Mouse (Mus musculus) heart, embryonic 12.5 days (tissue): ENCODE measurements around the gene Ceacam19. TPM values are rescaled to one million over a fixed set of nuclear protein-coding genes. Genes with fewer than 3 reads are reported as not detected.

Experiments
- ATAC-seq: fragments of 200-750 bp; cut with Nextera tagmentation; 2 replicates; pipeline ENCODE4 v1.8.0; 2017; ENCODE audit warnings: moderate TSS enrichment, moderate library complexity; ENCODE audit not compliant: insufficient number of reproducible peaks, low FRiP score
- H3K27ac ChIP-seq: fragments of 300-500 bp; sonication (generic); 2 replicates; pipeline ENCODE4 v1.5.1; 2016; ENCODE audit warnings: mild to moderate bottlenecking, moderate library complexity; ENCODE audit not compliant: poor library complexity, severe bottlenecking
- H3K27me3 ChIP-seq: fragments of 300-500 bp; sonication (generic); replicated peaks from 2 replicates; pipeline ENCODE4 v1.6.1; 2016; ENCODE audit warnings: mild to moderate bottlenecking, moderate library complexity
- H3K36me3 ChIP-seq: fragments of 300-500 bp; sonication (generic); 2 replicates; pipeline ENCODE4 v1.6.1; 2016; ENCODE audit warnings: mild to moderate bottlenecking, moderate library complexity
- H3K4me1 ChIP-seq: fragments of 300-500 bp; sonication (generic); replicated peaks from 2 replicates; pipeline ENCODE4 v1.6.1; 2016; ENCODE audit warnings: mild to moderate bottlenecking
- H3K4me2 ChIP-seq: fragments of 300-500 bp; sonication (generic); 2 replicates; pipeline ENCODE4 v1.6.1; 2016; ENCODE audit warnings: mild to moderate bottlenecking, moderate library complexity
- H3K4me3 ChIP-seq: fragments of 300-500 bp; sonication (generic); 2 replicates; pipeline ENCODE4 v1.5.1; 2016; ENCODE audit warnings: mild to moderate bottlenecking
- H3K9ac ChIP-seq: fragments of 300-500 bp; sonication (generic); 2 replicates; pipeline ENCODE4 v1.6.1; 2016; ENCODE audit warnings: mild to moderate bottlenecking, moderate library complexity
- H3K9me3 ChIP-seq: fragments of 300-500 bp; sonication (generic); replicated peaks from 2 replicates; pipeline ENCODE4 v1.6.1; 2016; ENCODE audit warnings: mild to moderate bottlenecking, moderate library complexity
- WGBS: fragments of 180-500 bp; shearing (Covaris S2); methylation state at CpG from one replicate; pipeline ENCODE4 v1.1.7; 2016; 5-methylcytosine and 5-hydroxymethylcytosine counted together
- polyA plus RNA-seq: library from polyadenylated mRNA; unstranded; fragments of >200 nt; fragmentation: Nextera tagmentation; extraction: Ambion mirVana; gene quantifications from 2 replicates; pipeline ENCODE4 v1.2.1, GENCODE M21; 2016

Ceacam19 gene
- polyA plus RNA-seq, 1 experiment from 2014 or later: not detected

DNA sequence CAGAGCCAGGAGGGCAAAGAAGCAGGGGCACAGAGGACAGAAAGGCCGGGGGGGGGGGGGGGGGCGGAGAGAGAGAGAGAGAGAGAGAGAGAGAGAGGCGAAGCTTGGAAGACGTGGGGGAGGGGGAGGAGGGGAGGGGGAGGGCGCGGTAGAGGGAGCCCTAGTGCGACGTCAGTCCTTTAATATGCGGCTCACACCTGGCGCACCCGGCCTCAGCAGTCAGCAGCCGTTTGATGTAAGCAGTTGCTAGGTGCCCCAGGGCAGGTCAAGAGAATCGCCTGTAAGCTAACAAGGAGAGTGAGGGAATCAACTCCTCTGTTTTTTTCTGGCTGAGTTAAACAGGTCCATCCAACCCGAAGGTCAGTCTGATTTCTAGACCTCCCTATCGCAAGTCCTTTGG is 36.0 kb upstream of the Ceacam19 start:
- no peaks in the 10 kb centered on the region for H3K9me3 ChIP-seq
- no peaks in the 10 kb centered on the region for H3K27me3 ChIP-seq
- WGBS: 13% methylated on average over 12 of the region's 15 CpGs
- no peak overlapping the region for H3K27ac ChIP-seq
- H3K9ac ChIP-seq: no peak overlapping the region; the same call in 1 of the 2 replicates
- ATAC-seq: no peak
- no peaks in the 10 kb centered on the region for H3K36me3 ChIP-seq
- peak overlapping the region; percentile 47 for H3K4me2 ChIP-seq
- H3K4me3 ChIP-seq: no peak overlapping the region
- peaks cover 15% of the 10 kb centered on the region; the same call in 1 of the 2 replicates for H3K4me1 ChIP-seq

DNA sequence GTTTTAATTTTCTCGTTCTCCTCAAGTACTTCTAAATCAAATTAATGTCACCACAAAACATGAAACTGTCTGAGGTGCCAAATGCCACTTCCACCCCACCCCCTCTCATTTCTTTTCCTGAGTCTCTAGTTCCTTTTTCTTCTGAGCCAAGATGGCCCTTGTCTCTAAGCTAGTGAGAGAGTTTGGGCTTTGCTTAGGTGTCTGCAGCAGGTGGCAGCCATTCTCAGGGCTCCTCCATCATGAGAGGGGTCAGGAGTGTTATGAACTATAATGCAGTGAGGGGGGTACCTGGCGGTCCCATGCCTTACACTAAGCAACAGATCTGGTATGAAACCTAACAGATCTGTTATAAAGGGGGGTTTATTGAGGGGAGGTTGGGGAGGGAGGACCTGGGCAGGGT is 35.6 kb upstream of the Ceacam19 start:
- Histone ChIP-seq H3K27ac (no peak overlapping the region), H3K27me3 (no peaks in the 10 kb centered on the region)
- WGBS: 49% methylated on average over 2 of the region's 2 CpGs

DNA sequence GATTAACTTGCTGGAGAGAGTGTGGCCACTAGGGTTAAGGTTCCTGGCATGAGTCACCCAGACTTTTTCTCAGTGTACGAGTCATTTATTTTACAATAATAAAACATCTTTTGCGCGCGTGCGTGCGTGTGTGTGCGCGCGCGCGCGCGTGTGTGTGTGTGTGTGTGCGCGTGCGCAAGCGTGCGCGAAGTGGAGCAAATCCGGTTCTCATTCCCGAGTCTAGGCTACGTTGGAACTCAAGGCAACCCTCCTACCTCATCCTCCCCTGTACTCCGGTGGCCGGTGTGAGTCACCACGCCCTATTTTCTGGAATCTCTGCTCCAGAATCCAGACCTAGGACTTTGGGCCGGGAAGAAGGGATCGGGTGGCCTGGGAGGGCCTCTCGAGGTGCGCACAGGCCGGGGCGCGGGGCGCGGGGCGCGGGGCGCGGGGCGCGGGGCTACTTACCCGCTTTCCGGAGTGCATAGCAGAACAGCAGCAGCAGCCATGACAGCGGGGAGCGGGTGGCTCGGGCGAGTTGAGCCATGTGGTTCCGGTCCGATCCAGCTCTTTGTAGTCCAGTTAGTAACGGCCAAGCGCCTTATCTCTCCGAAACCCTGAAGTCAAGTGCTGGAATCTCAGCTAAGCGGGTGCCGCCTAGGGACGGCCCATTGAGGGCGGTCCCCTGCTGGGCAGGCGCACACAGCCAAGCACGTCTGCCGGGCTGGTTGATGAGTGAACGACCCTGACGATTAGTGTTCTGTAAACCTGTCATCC is 32.9 kb upstream of the Ceacam19 start, which contains the start of gene Pvr:
Gene Pvr, minus strand, starts transcription at position 655 of the 756 bp plus-strand sequence.
- Histone ChIP-seq H3K27ac (peak within 1 kb of the TSS; percentile 92), H3K9me3 (no peaks in the 10 kb centered on the region), H3K4me1 (peaks cover 15% of the 10 kb centered on the region; the same call in 1 of the 2 replicates), H3K9ac (peak within 1 kb of the TSS; percentile 91), H3K4me3 (peak within 1 kb of the TSS; percentile 90), H3K4me2 (peak within 1 kb of the TSS; percentile 71), H3K36me3 (peaks cover 27% of the 10 kb centered on the region), H3K27me3 (no peaks in the 10 kb centered on the region)
- WGBS: under 1% methylated on average over 60 of the region's 60 CpGs
- peak; percentile 89 for ATAC-seq

More for the DNA sequence above, 35.6 kb upstream of the Ceacam19 start:
- no peak overlapping the region for H3K9ac ChIP-seq
- H3K36me3 ChIP-seq: peaks cover 3% of the 10 kb centered on the region
- H3K4me2 ChIP-seq: no peak overlapping the region
- H3K9me3 ChIP-seq: no peaks in the 10 kb centered on the region
- no peak overlapping the region for H3K4me3 ChIP-seq
- ATAC-seq: no peak
- H3K4me1 ChIP-seq: peaks cover 15% of the 10 kb centered on the region; the same call in 1 of the 2 replicates

DNA sequence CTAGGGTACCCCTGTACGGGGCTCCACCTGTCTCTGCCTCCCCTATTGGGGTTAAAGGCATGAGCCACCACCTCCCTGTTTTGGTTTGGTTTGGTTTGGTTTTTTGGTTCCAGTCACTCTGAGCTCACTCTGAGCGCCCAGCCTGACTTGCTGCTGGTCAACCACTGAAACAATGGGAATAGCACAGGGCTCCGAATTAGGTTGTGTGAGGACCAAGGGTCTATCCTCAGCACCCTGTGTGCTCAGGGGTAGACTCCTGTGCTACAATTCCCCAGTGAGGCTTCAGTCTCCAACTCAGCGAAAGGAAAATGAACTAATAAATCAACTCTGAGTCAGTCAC is 32.4 kb upstream of the Ceacam19 start:
- H3K27ac ChIP-seq: peak overlapping the region; percentile 92
- peaks cover 15% of the 10 kb centered on the region; the same call in 1 of the 2 replicates for H3K4me1 ChIP-seq
- 22% methylated on average over 4 of the region's 4 CpGs for WGBS
- H3K4me3 ChIP-seq: peak overlapping the region; percentile 90
- peak overlapping the region; percentile 91 for H3K9ac ChIP-seq
- H3K9me3 ChIP-seq: no peaks in the 10 kb centered on the region
- ATAC-seq: 0 out of 2 replicates have a peak, but pooled peaks have one; percentile 7
- peak overlapping the region; percentile 71 for H3K4me2 ChIP-seq
- H3K27me3 ChIP-seq: no peaks in the 10 kb centered on the region
- H3K36me3 ChIP-seq: peaks cover 33% of the 10 kb centered on the region

DNA sequence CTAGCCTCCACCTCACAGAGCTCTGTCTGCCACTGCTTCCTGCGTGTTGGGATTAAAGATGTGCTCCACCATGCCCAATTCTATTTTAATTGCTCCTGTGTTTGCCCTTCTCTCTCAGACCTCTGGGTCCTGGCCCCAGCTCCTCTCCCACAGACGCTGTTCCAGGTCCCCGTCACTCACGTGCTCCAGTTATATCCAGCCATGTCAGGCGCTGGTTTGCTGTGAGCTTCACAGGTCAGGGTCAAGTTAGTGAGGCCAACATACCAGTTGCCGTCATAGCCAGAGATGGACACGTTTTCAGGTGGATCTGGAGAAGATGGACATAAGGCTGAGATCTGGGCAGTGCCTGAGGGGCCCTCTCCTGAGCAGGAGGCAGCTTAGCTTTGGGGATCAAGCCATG is 26.8 kb upstream of the Ceacam19 start:
- Histone ChIP-seq H3K4me1 (no peaks in the 10 kb centered on the region), H3K27ac (no peak overlapping the region), H3K9me3 (no peaks in the 10 kb centered on the region), H3K36me3 (peaks cover 81% of the 10 kb centered on the region), H3K4me3 (no peak overlapping the region), H3K27me3 (no peaks in the 10 kb centered on the region), H3K9ac (no peak overlapping the region), H3K4me2 (no peak overlapping the region)
- WGBS: 86% methylated on average over 7 of the region's 7 CpGs
- ATAC-seq: no peak

DNA sequence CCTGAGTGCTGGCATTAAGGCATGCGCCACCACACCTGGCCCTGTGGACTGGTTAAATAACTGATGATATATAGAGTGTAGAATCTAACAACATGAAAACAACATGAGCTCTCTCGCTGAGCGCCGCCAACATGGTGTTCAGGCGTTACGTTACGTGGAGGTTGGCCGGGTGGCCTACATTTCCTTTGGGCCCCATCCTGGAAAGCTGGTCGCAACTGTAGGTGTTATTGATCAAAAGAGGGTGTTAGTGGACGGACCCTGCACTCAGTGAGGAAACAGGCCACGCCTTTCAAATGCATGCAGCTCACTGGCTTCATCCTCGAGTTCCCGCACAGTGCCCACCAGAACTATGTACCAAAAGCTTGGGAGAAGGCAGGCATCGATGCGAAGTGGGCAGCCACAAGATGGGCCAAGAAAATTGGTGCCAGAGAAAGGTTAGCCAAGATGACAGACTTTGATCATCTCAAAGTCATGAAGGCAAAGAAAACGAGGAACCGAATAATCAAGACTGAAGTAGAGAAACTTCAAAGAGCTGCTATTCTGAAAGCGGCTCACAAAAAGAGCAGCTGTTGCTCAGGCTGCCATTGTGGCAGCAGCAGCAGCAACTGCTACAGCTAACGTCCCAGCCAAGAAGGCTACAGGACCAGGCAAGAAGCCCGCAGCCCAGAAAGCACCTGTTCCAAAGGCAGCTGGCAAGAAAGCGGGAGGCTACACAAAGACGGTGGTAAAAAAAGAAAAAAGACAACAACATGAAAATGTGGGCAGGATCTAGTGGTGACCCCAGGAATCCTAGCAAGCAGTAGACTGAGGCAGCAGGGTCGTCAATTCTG is 24.1 kb upstream of the Ceacam19 start:
- H3K9me3 ChIP-seq: no peaks in the 10 kb centered on the region
- no peak overlapping the region for H3K9ac ChIP-seq
- 88% methylated on average over 23 of the region's 23 CpGs for WGBS
- H3K36me3 ChIP-seq: peaks cover 86% of the 10 kb centered on the region
- H3K27ac ChIP-seq: no peak overlapping the region
- no peak overlapping the region for H3K4me2 ChIP-seq
- H3K4me1 ChIP-seq: no peaks in the 10 kb centered on the region
- no peaks in the 10 kb centered on the region for H3K27me3 ChIP-seq
- H3K4me3 ChIP-seq: no peak overlapping the region
- no peak for ATAC-seq

DNA sequence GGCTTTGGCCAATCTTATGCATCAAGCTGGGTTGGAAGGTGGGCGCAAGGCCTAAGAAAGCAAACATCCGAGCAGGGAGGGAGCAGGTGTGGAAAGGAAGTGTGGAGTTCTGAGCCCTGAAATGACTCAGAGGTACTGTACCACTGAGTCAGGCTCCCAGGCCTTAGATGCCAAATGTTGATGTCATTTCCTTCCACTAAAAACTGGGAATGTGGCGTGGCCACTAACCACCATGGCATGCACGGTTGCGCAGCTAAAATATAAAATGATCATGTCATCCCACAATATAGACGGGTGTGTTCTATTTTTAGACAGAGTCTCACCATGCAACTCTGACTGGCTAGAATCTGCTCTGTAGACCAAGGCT is 23.5 kb upstream of the Ceacam19 start:
- Histone ChIP-seq H3K9ac (no peak overlapping the region), H3K9me3 (no peaks in the 10 kb centered on the region), H3K27ac (no peak overlapping the region), H3K27me3 (no peaks in the 10 kb centered on the region), H3K4me2 (no peak overlapping the region), H3K36me3 (peaks cover 86% of the 10 kb centered on the region), H3K4me3 (no peak overlapping the region), H3K4me1 (no peaks in the 10 kb centered on the region)
- ATAC-seq: no peak
- WGBS: 71% methylated on average over 6 of the region's 6 CpGs

DNA sequence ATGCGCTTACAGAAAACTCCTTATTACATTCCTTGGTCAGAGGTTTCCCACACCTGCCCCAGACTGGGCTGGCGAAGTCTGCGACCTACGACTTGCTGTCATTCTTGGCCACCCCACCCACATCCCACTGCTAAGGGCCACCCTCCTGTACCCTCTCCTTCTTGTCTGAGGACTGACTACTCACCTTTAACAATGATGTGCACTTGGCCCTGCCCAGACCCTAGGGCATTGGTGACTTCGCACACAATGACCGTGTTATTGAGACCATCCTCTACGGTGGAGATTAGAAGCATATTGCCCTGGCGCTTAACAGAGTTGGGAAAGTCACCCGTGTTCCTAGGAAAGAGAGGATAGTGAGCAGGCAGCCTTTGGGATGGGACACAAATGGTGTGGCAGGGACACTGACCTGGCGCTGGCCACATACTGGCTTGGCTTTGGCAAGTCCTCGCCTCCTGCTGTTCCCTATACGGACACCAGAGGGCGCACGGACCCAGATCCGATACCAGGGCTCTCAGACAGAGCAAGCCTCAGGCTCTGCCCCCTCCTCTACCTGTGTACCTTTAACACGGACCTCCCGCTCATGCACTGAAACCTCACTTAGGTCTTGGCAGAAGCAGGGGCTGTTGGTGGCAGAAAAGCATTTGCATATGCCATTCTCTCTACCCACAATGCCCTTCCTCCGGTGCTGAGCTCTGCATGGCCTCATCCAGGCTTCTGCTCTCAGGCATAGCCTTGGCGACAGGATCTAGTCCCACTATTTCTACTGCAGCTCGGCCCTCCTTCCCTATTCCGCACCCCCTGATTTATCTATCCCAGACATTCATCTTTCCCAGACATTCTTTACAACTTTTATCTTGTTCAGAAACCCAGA is 22.9 kb upstream of the Ceacam19 start:
- 0 out of 2 replicates have a peak, but pooled peaks cover 2% of the 10 kb centered on the region for H3K9me3 ChIP-seq
- no peak for ATAC-seq
- H3K27ac ChIP-seq: no peak overlapping the region
- 47% methylated on average over 21 of the region's 21 CpGs for whole genome bisulfite sequencing
- no peaks in the 10 kb centered on the region for H3K27me3 ChIP-seq
- H3K4me2 ChIP-seq: no peak overlapping the region
- no peak overlapping the region for H3K4me3 ChIP-seq
- no peaks in the 10 kb centered on the region for H3K4me1 ChIP-seq
- no peak overlapping the region for H3K9ac ChIP-seq
- H3K36me3 ChIP-seq: peaks cover 84% of the 10 kb centered on the region

DNA sequence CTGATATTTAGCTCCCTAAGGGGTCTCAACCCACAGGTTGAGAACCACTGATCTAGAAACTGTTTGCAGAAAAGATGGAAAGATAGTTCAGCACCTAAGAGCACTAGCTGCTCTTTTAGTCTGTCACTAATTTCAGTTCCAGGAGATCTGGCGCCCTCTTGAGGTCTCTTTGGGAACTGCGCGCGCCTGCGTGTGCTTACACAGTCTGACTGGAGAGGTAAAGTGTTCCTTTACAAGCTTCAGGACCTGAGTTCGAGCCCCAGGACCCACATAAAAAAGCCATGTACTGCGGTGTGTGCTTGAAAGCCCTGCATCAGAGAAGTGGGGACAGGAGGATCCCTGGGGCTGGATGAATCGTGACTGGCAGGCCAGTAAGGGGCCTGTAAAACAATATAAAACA is 2.1 kb upstream of the Ceacam19 start:
- no peaks in the 10 kb centered on the region for H3K9me3 ChIP-seq
- no peak overlapping the region for H3K27ac ChIP-seq
- H3K4me3 ChIP-seq: no peak overlapping the region
- 0 out of 2 replicates have a peak, but pooled peaks cover 3% of the 10 kb centered on the region for H3K27me3 ChIP-seq
- WGBS: 42% methylated on average over 8 of the region's 8 CpGs
- H3K9ac ChIP-seq: no peak overlapping the region
- no peaks in the 10 kb centered on the region for H3K36me3 ChIP-seq
- no peak for ATAC-seq
- H3K4me2 ChIP-seq: no peak overlapping the region
- no peaks in the 10 kb centered on the region for H3K4me1 ChIP-seq

DNA sequence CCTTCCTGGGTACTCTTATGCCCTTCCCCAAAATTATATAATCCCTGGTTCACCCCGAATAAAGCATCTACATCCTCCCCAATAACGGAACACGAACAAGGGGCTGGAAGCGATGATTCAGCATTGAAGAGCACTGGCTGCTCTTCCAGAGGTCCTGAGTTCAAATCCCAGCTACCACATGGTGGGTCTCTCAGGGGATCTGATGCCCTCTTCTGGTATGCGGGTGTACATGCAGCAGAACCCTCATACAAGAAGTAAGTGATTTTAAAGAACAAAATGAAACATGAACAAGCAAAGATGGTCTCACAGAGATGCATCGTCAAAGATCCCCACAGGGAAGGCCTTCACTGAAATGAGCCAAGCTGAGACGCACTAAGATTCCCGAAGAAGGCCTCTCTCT is 7.0 kb downstream of the Ceacam19 start:
- no peak overlapping the region for H3K4me3 ChIP-seq
- H3K27ac ChIP-seq: no peak overlapping the region
- no peaks in the 10 kb centered on the region for H3K9me3 ChIP-seq
- no peak overlapping the region for H3K9ac ChIP-seq
- H3K36me3 ChIP-seq: no peaks in the 10 kb centered on the region
- H3K27me3 ChIP-seq: no peaks in the 10 kb centered on the region
- H3K4me2 ChIP-seq: no peak overlapping the region
- ATAC-seq: no peak
- H3K4me1 ChIP-seq: no peaks in the 10 kb centered on the region
- WGBS: 75% methylated on average over 8 of the region's 8 CpGs
